Mouse (Mus musculus): ENCODE data around the gene Olfr17. TPM values are rescaled to one million over a fixed set of nuclear protein-coding genes. Genes with fewer than 3 reads are reported as not detected.

Gene Olfr17
- not detected for polyA plus RNA-seq (2014; fragmentation: Illumina TruSeq; extraction: RNeasy Lipid Tissue Mini Kit (QIAGEN cat#74804); ENCODE audit: low read depth, low replicate concordance)

DNA sequence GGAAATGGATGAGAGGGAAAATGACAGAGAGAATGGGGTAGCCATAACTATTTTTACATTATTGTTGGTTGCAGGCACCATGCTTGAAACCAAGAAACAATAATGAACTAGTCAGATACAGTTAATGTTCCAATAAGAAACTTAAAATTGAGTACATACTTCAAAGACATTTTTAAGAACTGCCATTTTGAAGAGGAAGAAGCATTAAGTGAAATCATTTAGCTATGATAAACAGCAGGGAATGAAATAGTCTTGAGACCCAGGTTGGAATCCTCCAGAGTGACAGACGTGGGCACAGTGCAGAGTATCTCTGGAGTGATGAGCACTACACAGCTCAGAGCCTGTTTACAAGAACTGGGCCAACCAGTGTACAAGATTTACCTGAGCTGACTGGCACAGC is at the start of gene Olfr17:
Gene Olfr17, plus strand, starts transcription at position 301 of the 400 bp plus-strand sequence.

DNA sequence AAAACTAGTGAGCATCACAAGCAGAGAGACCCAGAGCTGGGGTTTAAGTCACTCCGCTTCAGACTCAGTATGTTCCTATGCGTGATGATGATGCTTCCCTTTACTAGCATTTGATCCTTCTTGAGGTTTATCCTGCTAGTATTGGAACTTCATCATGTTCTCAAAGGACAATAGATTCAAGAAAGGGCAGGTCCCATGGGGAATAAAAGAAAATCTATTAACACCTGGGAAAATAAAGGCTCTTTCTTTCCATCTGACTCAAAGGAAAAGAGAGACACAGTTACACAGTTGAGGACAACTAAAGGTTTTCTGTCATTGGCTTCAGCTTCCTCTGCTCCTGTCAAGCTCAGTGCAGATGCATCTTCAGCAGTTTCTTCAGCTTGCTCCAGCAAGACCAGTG is 22.3 kb upstream of the Olfr17 start, which contains the start of gene Olfr714:
Gene Olfr714, plus strand, starts transcription at position 301 of the 400 bp plus-strand sequence.

DNA sequence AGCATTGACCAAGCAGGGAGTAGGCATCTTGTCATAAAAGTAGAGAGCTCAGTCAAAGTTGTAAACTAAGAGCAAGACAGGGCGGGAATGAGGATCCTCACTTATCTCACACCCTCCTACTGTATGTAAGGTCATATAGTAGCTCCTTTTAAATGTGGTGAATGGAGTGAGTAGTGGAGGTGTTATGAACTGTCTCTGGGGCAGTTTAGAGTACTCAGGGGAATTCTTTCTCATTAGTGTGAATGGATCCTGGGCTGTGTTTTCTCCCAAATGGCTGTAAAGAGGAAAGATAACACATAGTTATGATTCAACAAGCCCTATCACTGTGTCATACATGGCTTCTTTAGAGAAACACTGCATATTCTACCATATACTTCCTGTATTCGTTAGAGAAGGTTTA is 17.2 kb downstream of the Olfr17 start, which contains the start of gene Olfr715b:
Gene Olfr715b, minus strand, starts transcription at position 101 of the 400 bp plus-strand sequence.

DNA sequence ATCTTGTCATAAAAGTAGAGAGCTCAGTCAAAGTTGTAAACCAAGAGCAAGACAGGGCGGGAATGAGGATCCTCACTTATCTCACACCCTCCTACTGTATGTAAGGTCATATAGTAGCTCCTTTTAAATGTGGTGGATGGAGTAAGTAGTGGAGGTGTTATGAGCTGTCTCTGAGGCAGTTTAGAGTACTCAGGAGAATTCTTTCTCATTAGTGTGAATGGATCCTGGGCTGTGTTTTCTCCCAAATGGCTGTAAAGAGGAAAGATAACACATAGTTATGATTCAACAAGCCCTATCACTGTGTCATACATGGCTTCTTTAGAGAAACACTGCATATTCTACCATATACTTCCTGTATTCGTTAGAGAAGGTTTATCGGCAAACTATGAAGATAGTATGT is 38.0 kb downstream of the Olfr17 start, which contains the start of gene Olfr715:
Gene Olfr715, minus strand, starts transcription at position 101 of the 400 bp plus-strand sequence.

DNA sequence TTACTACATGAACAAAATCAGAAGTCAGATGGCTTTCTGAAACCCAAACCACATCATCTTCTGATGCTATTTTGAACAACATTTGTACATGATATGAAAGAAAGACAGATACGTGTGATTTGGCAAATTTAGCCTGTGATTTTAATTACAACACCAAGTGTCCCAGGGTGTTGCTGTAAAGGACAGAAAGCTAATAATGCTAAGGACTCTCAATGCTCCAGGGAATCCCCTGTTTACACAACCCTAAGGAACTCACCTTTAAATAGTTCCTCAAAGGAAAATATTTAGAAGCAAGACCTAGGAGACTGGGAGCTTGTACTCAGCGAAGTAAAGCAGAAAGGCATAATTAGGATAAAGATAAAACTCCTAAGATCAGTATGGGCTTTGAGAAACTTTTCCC is 45.0 kb downstream of the Olfr17 start, which contains the start of gene Olfr716:
Gene Olfr716, plus strand, starts transcription at position 301 of the 400 bp plus-strand sequence.

Other genes with a start within 250 kb of the Olfr17 start
- gene Olfr703, start 249.9 kb upstream of the Olfr17 start, polyA plus RNA-seq (2014; fragmentation: Illumina TruSeq; extraction: RNeasy Lipid Tissue Mini Kit (QIAGEN cat#74804); ENCODE audit: low read depth, low replicate concordance): not detected
- gene Olfr704, start 230.0 kb upstream of the Olfr17 start, polyA plus RNA-seq (2014; fragmentation: Illumina TruSeq; extraction: RNeasy Lipid Tissue Mini Kit (QIAGEN cat#74804); ENCODE audit: low read depth, low replicate concordance): not detected
- gene Olfr705, start 216.3 kb upstream of the Olfr17 start, polyA plus RNA-seq (2014; fragmentation: Illumina TruSeq; extraction: RNeasy Lipid Tissue Mini Kit (QIAGEN cat#74804); ENCODE audit: low read depth, low replicate concordance): not detected
- not detected for gene Olfr706, start 205.1 kb upstream of the Olfr17 start, polyA plus RNA-seq (2014; fragmentation: Illumina TruSeq; extraction: RNeasy Lipid Tissue Mini Kit (QIAGEN cat#74804); ENCODE audit: low read depth, low replicate concordance)
- gene Olfr707, start 192.0 kb upstream of the Olfr17 start, polyA plus RNA-seq (2014; fragmentation: Illumina TruSeq; extraction: RNeasy Lipid Tissue Mini Kit (QIAGEN cat#74804); ENCODE audit: low read depth, low replicate concordance): not detected
- not detected for gene Olfr1532-ps1, start 185.2 kb upstream of the Olfr17 start, polyA plus RNA-seq (2014; fragmentation: Illumina TruSeq; extraction: RNeasy Lipid Tissue Mini Kit (QIAGEN cat#74804); ENCODE audit: low read depth, low replicate concordance)
- gene Olfr709-ps1, start 161.0 kb upstream of the Olfr17 start, polyA plus RNA-seq (2014; fragmentation: Illumina TruSeq; extraction: RNeasy Lipid Tissue Mini Kit (QIAGEN cat#74804); ENCODE audit: low read depth, low replicate concordance): not detected
- not detected for gene Olfr710, start 144.9 kb upstream of the Olfr17 start, polyA plus RNA-seq (2014; fragmentation: Illumina TruSeq; extraction: RNeasy Lipid Tissue Mini Kit (QIAGEN cat#74804); ENCODE audit: low read depth, low replicate concordance)
- not detected for gene Olfr6, start 129.3 kb upstream of the Olfr17 start, polyA plus RNA-seq (2014; fragmentation: Illumina TruSeq; extraction: RNeasy Lipid Tissue Mini Kit (QIAGEN cat#74804); ENCODE audit: low read depth, low replicate concordance)
- not detected for gene Olfr711, start 117.8 kb upstream of the Olfr17 start, polyA plus RNA-seq (2014; fragmentation: Illumina TruSeq; extraction: RNeasy Lipid Tissue Mini Kit (QIAGEN cat#74804); ENCODE audit: low read depth, low replicate concordance)
- not detected for gene Olfr2, start 87.1 kb upstream of the Olfr17 start, polyA plus RNA-seq (2014; fragmentation: Illumina TruSeq; extraction: RNeasy Lipid Tissue Mini Kit (QIAGEN cat#74804); ENCODE audit: low read depth, low replicate concordance)
- not detected for gene Olfr713, start 62.0 kb upstream of the Olfr17 start, polyA plus RNA-seq (2014; fragmentation: Illumina TruSeq; extraction: RNeasy Lipid Tissue Mini Kit (QIAGEN cat#74804); ENCODE audit: low read depth, low replicate concordance)
- gene Olfr714, start 22.2 kb upstream of the Olfr17 start, polyA plus RNA-seq (2014; fragmentation: Illumina TruSeq; extraction: RNeasy Lipid Tissue Mini Kit (QIAGEN cat#74804); ENCODE audit: low read depth, low replicate concordance): not detected
- gene Olfr715b, start 17.1 kb downstream of the Olfr17 start, polyA plus RNA-seq (2014; fragmentation: Illumina TruSeq; extraction: RNeasy Lipid Tissue Mini Kit (QIAGEN cat#74804); ENCODE audit: low read depth, low replicate concordance): not detected
- not detected for gene Olfr715, start 37.9 kb downstream of the Olfr17 start, polyA plus RNA-seq (2014; fragmentation: Illumina TruSeq; extraction: RNeasy Lipid Tissue Mini Kit (QIAGEN cat#74804); ENCODE audit: low read depth, low replicate concordance)
- gene Olfr716, start 45.1 kb downstream of the Olfr17 start, polyA plus RNA-seq (2014; fragmentation: Illumina TruSeq; extraction: RNeasy Lipid Tissue Mini Kit (QIAGEN cat#74804); ENCODE audit: low read depth, low replicate concordance): not detected
- not detected for gene Nlrp14, start 73.8 kb downstream of the Olfr17 start, polyA plus RNA-seq (2014; fragmentation: Illumina TruSeq; extraction: RNeasy Lipid Tissue Mini Kit (QIAGEN cat#74804); ENCODE audit: low read depth, low replicate concordance)
- not detected for gene Rbmxl2, start 116.2 kb downstream of the Olfr17 start, polyA plus RNA-seq (2014; fragmentation: Illumina TruSeq; extraction: RNeasy Lipid Tissue Mini Kit (QIAGEN cat#74804); ENCODE audit: low read depth, low replicate concordance)